Mouse (Mus musculus) erythroblast, embryonic 14.5 days (primary cell): ENCODE data around the gene Cse1l.

ENCODE experiments used
- GATA1 ChIP-seq: IDR thresholded peaks from 2 replicates; pipeline ENCODE4 v1.6.1; 2012; ENCODE audit warnings: low read length, inconsistent platforms, mixed read lengths
- TAL1 ChIP-seq: IDR thresholded peaks from 3 replicates; pipeline ENCODE4 v1.6.1; 2012; ENCODE audit warnings: low read length, inconsistent platforms, mixed read lengths

DNA sequence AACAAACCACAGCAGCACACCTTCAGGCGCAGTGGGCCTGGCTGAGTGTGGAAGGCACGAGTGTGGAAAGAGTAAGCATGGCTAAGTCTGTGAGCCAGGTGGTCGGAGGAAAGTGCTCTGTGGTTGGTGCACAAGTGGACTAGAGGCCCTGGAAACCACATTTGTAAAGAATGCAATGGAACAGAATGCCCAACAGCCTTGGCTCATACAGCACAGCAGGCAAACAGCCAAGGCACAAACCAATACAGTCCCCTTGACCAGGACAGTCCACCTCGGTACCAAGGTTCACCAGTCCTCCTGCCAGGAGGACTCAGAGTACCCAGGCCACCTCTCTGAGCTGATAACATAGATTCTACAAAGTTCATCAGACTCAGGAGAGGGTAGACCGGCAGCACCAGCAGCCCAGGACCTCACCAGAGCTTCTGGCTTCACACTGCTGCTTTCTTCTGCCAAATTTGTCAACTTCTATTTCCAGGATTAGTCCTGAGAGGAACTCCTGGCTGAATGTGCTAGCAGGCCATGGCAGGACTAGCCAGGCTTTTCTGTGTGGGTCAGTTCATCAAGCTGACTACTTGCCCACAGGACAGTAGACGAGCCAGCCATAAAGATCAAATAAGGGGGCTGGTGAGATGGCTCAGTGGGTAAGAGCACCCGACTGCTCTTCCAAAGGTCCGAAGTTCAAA, 54.9 kb downstream of the Cse1l start:
- TF ChIP-seq GATA1 (no peak), TAL1 (no peak)
